Mouse (Mus musculus): ENCODE data around the gene Glo1. TPM values are rescaled to one million over a fixed set of nuclear protein-coding genes. Genes with fewer than 3 reads are reported as not detected.

Gene Glo1
- total RNA-seq, 2 experiments from 2014 or later, result 184 to 191 TPM

Other genes starting within 250 kb of the Glo1 start
- gene Btbd9, start 50.4 kb downstream of the Glo1 start, total RNA-seq (2021), result 100 to 1,000 TPM; 149 to 174 TPM
- 1 to 10 TPM; 2.8 to 2.9 TPM for gene Dnah8, start 2.5 kb downstream of the Glo1 start, total RNA-seq (2021)